Mouse (Mus musculus) embryo, embryonic 10.5 days (tissue): ENCODE results near the gene Mpnd.

Experiments used
- DNase-seq: peaks from one replicate; pipeline ENCODE4 v3.0.0-alpha.2; 2015; ENCODE audit warnings: low spot score

The Mpnd gene

GRCm38 (mm10) chr17:55986030-55986961, 19.2 kb upstream of the Mpnd start, which contains the start of gene Fsd1:
Fsd1 (plus strand) TSS chr17:55986509.
- peak; percentile 90 for DNase-seq

GRCm38 (mm10) chr17:55990278-55990898, 15.1 kb upstream of the Mpnd start:
- no peak for DNase-seq

DNA sequence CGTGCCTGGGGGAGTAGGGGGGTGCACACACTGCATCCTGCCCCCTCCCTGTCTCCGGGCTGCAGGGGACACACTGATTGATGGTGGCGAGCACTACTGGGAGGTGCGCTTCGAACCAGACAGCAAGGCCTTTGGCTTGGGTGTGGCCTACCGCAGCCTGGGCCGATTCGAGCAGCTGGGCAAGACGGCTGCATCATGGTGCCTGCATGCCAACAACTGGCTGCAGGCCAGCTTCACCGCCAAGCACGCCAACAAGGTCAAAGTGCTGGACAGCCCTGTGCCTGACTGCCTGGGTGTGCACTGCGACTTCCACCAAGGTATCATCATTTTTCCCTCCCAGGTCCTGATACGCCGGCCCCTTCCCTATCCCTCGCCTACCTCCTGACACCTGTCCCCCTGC, 9.5 kb upstream of the Mpnd start:
- no peak for DNase-seq

DNA sequence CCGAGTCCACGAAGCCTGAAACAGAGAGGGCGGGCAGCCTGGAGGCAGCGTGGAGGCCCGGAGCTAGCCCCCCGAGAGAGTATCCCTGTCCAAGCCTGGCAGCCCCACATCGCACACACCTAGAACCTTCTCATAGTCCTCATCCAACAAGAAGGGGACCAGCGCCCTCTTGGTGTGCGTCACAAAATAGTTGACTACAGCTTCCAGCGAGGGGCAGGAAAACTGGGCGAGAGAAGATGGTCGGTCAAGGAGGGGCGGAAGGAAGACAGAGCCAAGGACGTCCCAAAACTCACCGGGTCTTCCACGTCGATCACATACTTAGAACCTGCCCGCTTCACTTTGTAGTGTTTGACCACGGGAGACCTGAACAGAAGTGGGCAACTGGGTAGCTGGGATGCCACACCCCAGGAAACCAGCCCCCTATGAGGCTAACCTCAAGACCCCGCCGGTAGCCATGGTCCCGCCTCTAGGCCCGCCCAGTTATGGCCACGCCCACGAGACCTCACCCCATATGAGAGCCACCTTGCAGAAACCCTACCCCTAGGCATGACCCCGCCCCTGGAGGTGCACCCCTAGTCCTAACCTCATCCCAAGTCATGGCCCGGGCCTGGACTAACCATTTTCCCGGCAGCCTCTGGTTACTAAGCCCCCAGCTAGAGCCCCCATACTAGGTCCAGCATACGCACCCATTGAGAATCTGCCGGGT, 5.6 kb upstream of the Mpnd start:
- peak; percentile 43 for DNase-seq

GRCm38 (mm10) chr17:56003000-56003399, 2.5 kb upstream of the Mpnd start:
- no peak for DNase-seq

DNA sequence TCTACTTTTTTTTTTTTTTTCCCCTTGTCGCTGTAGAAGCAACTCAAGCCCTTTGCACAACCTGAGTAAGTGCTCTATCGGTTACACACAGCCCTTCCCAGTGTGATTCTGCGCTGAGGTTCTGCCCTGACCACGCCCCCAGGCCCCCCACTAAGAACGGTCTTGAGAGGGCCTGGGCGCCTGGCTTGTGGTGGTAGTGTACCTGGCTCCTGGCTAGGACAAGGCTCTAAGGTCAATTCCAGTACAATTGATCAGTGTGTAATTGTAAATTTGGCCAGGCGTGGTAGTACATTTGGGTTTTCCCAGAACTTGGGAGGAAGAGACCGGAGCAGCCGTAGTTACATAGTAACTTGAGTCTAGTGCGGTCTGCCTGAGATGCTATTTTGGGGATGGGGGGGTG, 1.4 kb downstream of the Mpnd start:
- DNase-seq, result no peak

DNA sequence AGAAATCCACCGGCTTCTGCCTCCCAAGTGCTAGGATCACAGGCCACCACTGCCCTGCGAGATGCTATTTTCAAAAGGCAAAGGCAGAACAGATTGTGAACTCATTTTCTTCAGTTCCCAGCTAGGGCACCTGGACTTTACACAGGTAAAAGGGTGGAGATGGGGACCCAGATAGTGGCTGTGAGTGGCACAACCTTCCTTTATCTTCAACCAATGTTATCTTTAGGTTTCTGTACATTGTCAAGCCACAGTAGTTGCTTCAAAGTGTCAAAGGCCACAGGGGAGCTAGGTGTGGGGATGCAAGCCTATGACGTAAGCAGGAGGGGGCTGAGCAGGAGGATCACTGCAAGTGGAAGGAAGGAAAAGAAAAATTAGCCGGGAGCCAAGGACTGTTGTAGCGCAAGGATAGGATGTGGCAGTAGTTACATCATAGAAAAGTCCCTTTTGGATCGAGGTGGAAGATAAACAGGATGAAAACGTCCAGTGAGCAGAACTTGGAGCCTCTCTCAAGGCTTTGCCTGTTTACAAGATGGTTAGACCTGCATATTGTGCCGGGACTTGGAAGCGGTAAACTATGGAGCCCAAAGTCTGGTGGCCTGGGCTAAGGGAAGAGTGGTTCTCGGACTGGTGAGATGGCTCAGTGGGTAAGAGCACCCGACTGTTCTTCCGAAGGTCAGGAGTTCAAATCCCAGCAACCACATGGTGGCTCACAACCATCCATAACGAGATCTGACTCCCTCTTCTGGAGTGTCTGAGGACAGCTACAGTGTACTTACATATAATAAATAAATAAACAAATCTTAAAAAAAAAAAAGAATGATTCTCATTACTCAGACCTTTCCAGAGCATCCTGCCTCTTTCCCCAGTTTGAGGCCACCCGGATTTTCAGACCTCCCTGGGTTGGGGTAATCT, 2.2 kb downstream of the Mpnd start:
- DNase-seq, result peak; percentile 57

GRCm38 (mm10) chr17:56008356-56009087, 3.0 kb downstream of the Mpnd start:
- DNase-seq, result peak; percentile 99

GRCm38 (mm10) chr17:56009088-56009961, 3.8 kb downstream of the Mpnd start:
- DNase-seq, result peak; percentile 94

- DNase-seq, result no peak
These were observed 4.4 kb downstream of the Mpnd start for GRCm38 (mm10) chr17:56009962-56010240.

- DNase-seq, result no peak
These were observed 4.7 kb downstream of the Mpnd start for GRCm38 (mm10) chr17:56010255-56010654.

DNA sequence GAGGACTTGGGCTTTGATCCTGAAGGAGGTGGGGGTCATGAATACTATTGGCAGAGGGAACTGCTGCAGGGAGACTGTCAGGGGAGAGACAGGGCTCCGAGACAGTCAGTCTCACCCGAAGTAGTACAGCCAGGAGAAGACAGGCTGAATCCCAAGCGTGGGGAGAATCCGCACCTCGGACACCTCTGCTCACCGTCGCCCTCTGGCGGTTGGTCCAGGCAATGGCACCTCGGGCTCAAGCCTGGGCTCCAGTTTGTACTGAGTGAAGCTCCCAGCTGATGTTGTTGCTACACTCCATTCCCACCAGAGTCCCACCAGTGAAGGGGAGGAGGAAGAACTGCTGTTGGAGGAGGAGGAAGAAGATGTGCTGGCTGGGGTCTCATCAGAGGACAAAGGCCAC, 5.2 kb downstream of the Mpnd start:
- DNase-seq, result peak; percentile 83

GRCm38 (mm10) chr17:56011441-56011840, 5.9 kb downstream of the Mpnd start:
- no peak for DNase-seq

- no peak for DNase-seq
These were observed 9.8 kb downstream of the Mpnd start for GRCm38 (mm10) chr17:56015293-56015692.

- DNase-seq, result no peak
These were observed 10.9 kb downstream of the Mpnd start for GRCm38 (mm10) chr17:56016382-56016781.

DNA sequence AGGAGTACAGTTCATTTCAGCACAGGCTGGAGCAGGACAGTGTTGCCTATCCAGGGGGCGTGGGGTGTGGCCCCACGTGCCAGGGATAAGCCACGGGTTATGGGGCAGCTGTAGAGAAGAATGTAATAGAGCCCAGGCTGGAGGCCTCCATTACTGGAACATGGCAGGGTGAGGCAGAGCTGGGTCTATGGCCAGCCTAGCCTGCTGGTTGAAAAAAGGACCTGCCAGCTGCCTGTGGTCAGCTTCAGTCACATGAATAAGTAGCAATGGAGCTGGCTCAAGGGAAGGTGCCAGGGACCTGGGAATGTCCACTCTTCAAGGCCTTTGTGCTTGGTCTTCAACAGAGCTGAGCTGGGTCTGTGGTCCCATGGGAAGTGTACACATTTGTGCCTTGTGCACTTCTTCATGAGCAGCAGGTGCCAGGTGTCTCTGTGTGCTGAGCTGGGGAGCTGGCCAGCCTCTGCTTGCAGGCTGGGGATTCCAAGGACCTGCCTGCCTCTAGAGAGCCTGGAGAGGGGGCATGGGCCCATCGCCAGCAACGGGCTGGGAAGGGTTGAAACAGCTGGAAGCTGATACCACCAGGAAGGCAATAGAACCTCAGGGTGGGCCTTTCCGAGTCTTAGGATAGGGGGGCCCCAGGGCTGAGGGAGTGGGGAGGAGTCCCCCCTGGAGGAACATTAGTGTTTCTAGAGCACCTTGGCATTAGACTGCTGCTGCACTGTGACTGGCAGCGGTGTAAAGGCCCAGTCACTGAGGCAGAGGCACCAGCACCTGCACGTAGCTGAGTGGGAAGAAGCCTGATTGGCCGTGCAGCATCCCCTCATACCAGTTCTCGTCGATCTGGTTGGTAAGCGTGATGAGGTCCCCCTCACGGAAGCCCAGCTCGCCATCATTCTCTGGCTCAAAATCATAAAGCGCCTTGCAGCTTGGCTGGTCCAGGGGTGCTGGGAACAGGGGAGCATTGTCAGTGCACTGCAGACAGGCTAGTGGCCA, 11.6 kb downstream of the Mpnd start:
- no peak for DNase-seq

- no peak for DNase-seq
These were observed 12.3 kb downstream of the Mpnd start for GRCm38 (mm10) chr17:56017848-56018247.

- peak; percentile 28 for DNase-seq
These were observed 13.0 kb downstream of the Mpnd start for GRCm38 (mm10) chr17:56018347-56019131.
